35 mouse cellular contexts compared by ENCODE assay signal in genomic region chr1:191775116-191775515, GRCm38 (mm10).
"Had no signal": no experiment of that assay in that cellular context is flagged by ENCODE, and none has a peak within 500 bp of the region (broad histone marks: within the 10 kb centered on the region; RNA-seq: fewer than 3 reads in every experiment).

No protein-coding gene starts in this region.

- DNase-seq: heart, postnatal 10 days; heart, postnatal 14 days; heart, postnatal 36 days; heart, postnatal 4 days; kidney, adult 11 months; kidney, adult 18-20 months; kidney, adult 2 months; kidney, adult 8-10 months; kidney, adult 9 months; kidney, postnatal 10 days; kidney, postnatal 14 days; kidney, postnatal 25 days; kidney, postnatal 36 days; kidney, postnatal 4 days; layer of hippocampus, adult 9-11 months; layer of hippocampus, postnatal 36 days had no signal

- H3K27ac ChIP-seq: heart, embryonic 10.5 days; heart, embryonic 13.5 days; heart, embryonic 15.5 days; hindbrain, embryonic 10.5 days; hindbrain, embryonic 12.5 days; hindbrain, embryonic 13.5 days; hindbrain, embryonic 14.5 days; hindbrain, embryonic 15.5 days; hindbrain, postnatal 0 days; intestine, embryonic 15.5 days; kidney, embryonic 15.5 days; kidney, postnatal 0 days had no signal

- H3K4me3 ChIP-seq: heart, embryonic 10.5 days; heart, embryonic 12.5 days; heart, embryonic 13.5 days; heart, embryonic 15.5 days; hindbrain, embryonic 10.5 days; hindbrain, embryonic 12.5 days; hindbrain, embryonic 13.5 days; hindbrain, embryonic 15.5 days; intestine, embryonic 15.5 days; kidney, embryonic 15.5 days; layer of hippocampus, adult 2 months had no signal

- H3K4me1 ChIP-seq: heart, embryonic 10.5 days; hindbrain, embryonic 10.5 days; hindbrain, embryonic 12.5 days; hindbrain, embryonic 13.5 days; hindbrain, embryonic 15.5 days; intestine, embryonic 15.5 days; kidney, embryonic 15.5 days had no signal

- H3K9me3 ChIP-seq: heart, embryonic 10.5 days; heart, embryonic 12.5 days; heart, embryonic 13.5 days; heart, embryonic 15.5 days; hindbrain, embryonic 10.5 days; hindbrain, embryonic 12.5 days; hindbrain, embryonic 13.5 days; hindbrain, embryonic 15.5 days; intestine, embryonic 15.5 days; kidney, embryonic 15.5 days had no signal

- H3K27me3 ChIP-seq: heart, embryonic 12.5 days; heart, embryonic 13.5 days; heart, embryonic 15.5 days; hindbrain, embryonic 12.5 days; hindbrain, embryonic 13.5 days; hindbrain, embryonic 15.5 days; intestine, embryonic 15.5 days; kidney, embryonic 15.5 days had no signal

- H3K9ac ChIP-seq: heart, embryonic 12.5 days; heart, embryonic 13.5 days; heart, embryonic 15.5 days; hindbrain, embryonic 12.5 days; hindbrain, embryonic 13.5 days; hindbrain, embryonic 14.5 days; hindbrain, embryonic 15.5 days; intestine, embryonic 15.5 days; kidney, embryonic 15.5 days had no signal

- ATAC-seq: hindbrain, embryonic 16.5 days; hindbrain, postnatal 0 days; inflammation-experienced regulatory T-cells, adult 6 months; intestine, embryonic 15.5 days; intestine, embryonic 16.5 days; intestine, postnatal 0 days had no signal

- H3K4me2 ChIP-seq: heart, embryonic 11.5 days; heart, embryonic 12.5 days; heart, embryonic 13.5 days; heart, embryonic 15.5 days; hindbrain, embryonic 12.5 days; hindbrain, embryonic 13.5 days; hindbrain, embryonic 14.5 days; hindbrain, embryonic 15.5 days; intestine, embryonic 15.5 days; kidney, embryonic 15.5 days had no signal
